Mouse (Mus musculus) liver, adult 2 months (tissue): Measurements from ENCODE around the gene Golt1a.

Source experiments
- CTCF ChIP-seq: fragments of 200-500 bp; IDR thresholded peaks from 2 replicates; pipeline ENCODE4 v1.5.1; 2011; ENCODE audit warnings: low read depth, low read length, control low read depth
- POLR2A ChIP-seq: fragments of 200-500 bp; IDR thresholded peaks from 2 replicates; pipeline ENCODE4 v1.6.1; 2011; ENCODE audit warnings: low read length, control low read depth; ENCODE audit not compliant: insufficient read depth; ENCODE audit errors: extremely low read depth

GRCm38 (mm10) chr1:133311946-133312345, 2.3 kb downstream of the Golt1a start:
- TF ChIP-seq CTCF: no peak
- no peak for TF ChIP-seq POLR2A
